Comparison of ENCODE assay signal across 13 mouse cellular contexts in the genomic region with DNA sequence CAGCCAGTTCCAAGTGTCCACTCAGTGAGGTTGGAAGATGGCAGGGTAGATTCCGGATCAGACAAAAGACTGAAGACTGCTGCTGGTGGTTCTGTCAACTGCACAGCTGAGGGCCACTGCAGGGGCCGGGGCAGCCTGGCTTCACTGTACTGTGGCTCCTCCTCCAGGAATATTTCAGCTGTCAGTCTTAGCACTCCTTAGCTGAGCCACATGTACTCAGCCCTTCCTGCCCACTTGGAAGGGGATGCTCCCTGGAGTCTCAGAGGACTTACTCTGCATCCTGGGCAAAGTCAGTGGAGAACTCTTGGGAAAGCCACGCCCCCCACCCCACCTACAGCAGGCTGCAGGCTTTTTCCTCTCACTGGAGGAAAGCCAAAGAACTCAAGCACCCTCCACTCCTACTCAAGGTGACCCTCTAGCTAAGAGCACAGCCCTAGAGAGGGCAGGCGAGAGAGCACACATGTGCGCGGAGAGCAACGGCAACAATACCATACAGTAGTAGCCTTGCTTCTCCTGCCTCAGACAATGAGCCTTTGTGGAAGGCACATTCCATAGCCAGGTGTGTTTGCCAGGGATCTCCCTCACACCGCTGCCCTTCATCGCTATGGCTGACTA. TPM values are rescaled to one million over a fixed set of nuclear protein-coding genes. Genes with fewer than 3 reads are reported as not detected.
A peak's percentile ranks its signal among the peaks of the same experiment; 100 is the strongest.
DNase-seq lines count a peak whose midpoint lies in the region; ATAC-seq and TF ChIP-seq lines count a peak whose summit lies in the region.
"Had no signal": no experiment of that assay in that cellular context is flagged by ENCODE, and none has a peak within 500 bp of the region (broad histone marks: within the 10 kb centered on the region; RNA-seq: fewer than 3 reads in every experiment).

No protein-coding gene starts in this region.

- H3K4me2 ChIP-seq in heart, embryonic 15.5 days: no peak overlapping the region
- peak overlapping the region; percentile 17 for H3K4me2 ChIP-seq in intestine, embryonic 15.5 days (replicated peaks)
- no peak overlapping the region for H3K4me2 ChIP-seq in limb, embryonic 13.5 days (replicated peaks)
- H3K4me2 ChIP-seq in stomach, postnatal 0 days (replicated peaks; ENCODE audit: low read depth): no peak overlapping the region
- H3K4me2 ChIP-seq in midbrain, embryonic 15.5 days: no peak overlapping the region
- no peak overlapping the region for H3K4me2 ChIP-seq in midbrain, embryonic 14.5 days (ENCODE audit: low read length)

- 40% methylated on average over 9 of the region's 9 CpGs for WGBS in heart, embryonic 15.5 days
- WGBS in intestine, embryonic 15.5 days: 53% methylated on average over 9 of the region's 9 CpGs
- WGBS in limb, embryonic 13.5 days: 71% methylated on average over 9 of the region's 9 CpGs
- WGBS in stomach, postnatal 0 days: 48% methylated on average over 9 of the region's 9 CpGs
- WGBS in midbrain, embryonic 15.5 days: 76% methylated on average over 9 of the region's 9 CpGs
- 84% methylated on average over 9 of the region's 9 CpGs for WGBS in midbrain, embryonic 14.5 days
- 78% methylated on average over 9 of the region's 9 CpGs for WGBS in hindbrain, embryonic 10.5 days

- DNase-seq in heart, postnatal 4 days: no peak
- peak; percentile 75 for DNase-seq in stomach, postnatal 0 days (ENCODE audit: low spot score)
- DNase-seq in midbrain, embryonic 14.5 days: no peak
- no peak for DNase-seq in hindbrain, embryonic 10.5 days (ENCODE audit: low spot score)
- DNase-seq: embryo, embryonic 11 days; thymus, postnatal 14 days had no signal

- no peak for TF ChIP-seq EP300 in stomach, postnatal 0 days (optimal IDR thresholded peaks at IDR 0.05)

- H3K27ac ChIP-seq in heart, embryonic 15.5 days: no peak overlapping the region; the same call in 1 of the 2 replicates
- peak overlapping the region; percentile 56 for H3K27ac ChIP-seq in intestine, embryonic 15.5 days
- no peak overlapping the region for H3K27ac ChIP-seq in limb, embryonic 13.5 days
- peak overlapping the region; percentile 77; the same call in 1 of the 2 replicates for H3K27ac ChIP-seq in stomach, postnatal 0 days (replicated peaks)
- no peak overlapping the region for H3K27ac ChIP-seq in midbrain, embryonic 15.5 days
- H3K27ac ChIP-seq in midbrain, embryonic 14.5 days (replicated peaks; ENCODE audit: low read depth, low read length): no peak overlapping the region
- H3K27ac ChIP-seq in hindbrain, embryonic 10.5 days: no peak overlapping the region
- H3K27ac ChIP-seq: layer of hippocampus, adult 2 months; liver, embryonic 14.5 days had no signal

- H3K4me1 ChIP-seq in heart, embryonic 15.5 days (replicated peaks): peaks cover 31% of the 10 kb centered on the region
- H3K4me1 ChIP-seq in intestine, embryonic 15.5 days (replicated peaks): peaks cover 11% of the 10 kb centered on the region
- H3K4me1 ChIP-seq in limb, embryonic 13.5 days: peaks cover 21% of the 10 kb centered on the region
- H3K4me1 ChIP-seq in stomach, postnatal 0 days (replicated peaks; ENCODE audit: control insufficient read depth, insufficient read depth): no peaks in the 10 kb centered on the region
- H3K4me1 ChIP-seq in midbrain, embryonic 15.5 days: no peaks in the 10 kb centered on the region
- H3K4me1 ChIP-seq in midbrain, embryonic 14.5 days (ENCODE audit: control insufficient read depth, insufficient read depth, low read length): no peaks in the 10 kb centered on the region
- H3K4me1 ChIP-seq in hindbrain, embryonic 10.5 days (replicated peaks): peaks cover 24% of the 10 kb centered on the region

- no peak for TF ChIP-seq CTCF in stomach, postnatal 0 days (IDR thresholded peaks at IDR 0.05; ENCODE audit: low read depth)

- H3K9ac ChIP-seq in heart, embryonic 15.5 days: no peak overlapping the region
- no peak overlapping the region for H3K9ac ChIP-seq in intestine, embryonic 15.5 days
- H3K9ac ChIP-seq in limb, embryonic 13.5 days: no peak overlapping the region
- H3K9ac ChIP-seq in stomach, postnatal 0 days (ENCODE audit: low read length): no peak overlapping the region
- no peak overlapping the region for H3K9ac ChIP-seq in midbrain, embryonic 15.5 days
- H3K9ac ChIP-seq in midbrain, embryonic 14.5 days (replicated peaks; ENCODE audit: low read length): no peak overlapping the region
- H3K9ac ChIP-seq: liver, embryonic 14.5 days had no signal

- H3K9me3 ChIP-seq in heart, embryonic 15.5 days (replicated peaks): no peaks in the 10 kb centered on the region
- H3K9me3 ChIP-seq in intestine, embryonic 15.5 days: no peaks in the 10 kb centered on the region
- H3K9me3 ChIP-seq in limb, embryonic 13.5 days: no peaks in the 10 kb centered on the region
- no peaks in the 10 kb centered on the region for H3K9me3 ChIP-seq in stomach, postnatal 0 days (ENCODE audit: control insufficient read depth, low read length)
- no peaks in the 10 kb centered on the region for H3K9me3 ChIP-seq in midbrain, embryonic 15.5 days
- no peaks in the 10 kb centered on the region for H3K9me3 ChIP-seq in midbrain, embryonic 14.5 days (ENCODE audit: control insufficient read depth, low read length)
- H3K9me3 ChIP-seq in hindbrain, embryonic 10.5 days: no peaks in the 10 kb centered on the region

- H3K4me3 ChIP-seq in heart, embryonic 15.5 days: no peak overlapping the region
- no peak overlapping the region for H3K4me3 ChIP-seq in intestine, embryonic 15.5 days (replicated peaks)
- H3K4me3 ChIP-seq in limb, embryonic 13.5 days: no peak overlapping the region
- no peak overlapping the region for H3K4me3 ChIP-seq in stomach, postnatal 0 days (ENCODE audit: low read depth, low read length)
- no peak overlapping the region for H3K4me3 ChIP-seq in midbrain, embryonic 15.5 days
- H3K4me3 ChIP-seq in midbrain, embryonic 14.5 days (replicated peaks; ENCODE audit: low read depth, low read length): no peak overlapping the region
- no peak overlapping the region for H3K4me3 ChIP-seq in hindbrain, embryonic 10.5 days
- H3K4me3 ChIP-seq: layer of hippocampus, adult 2 months; myocyte had no signal

- H3K36me3 ChIP-seq in heart, embryonic 15.5 days: no peaks in the 10 kb centered on the region
- H3K36me3 ChIP-seq in intestine, embryonic 15.5 days: no peaks in the 10 kb centered on the region
- no peaks in the 10 kb centered on the region for H3K36me3 ChIP-seq in limb, embryonic 13.5 days
- H3K36me3 ChIP-seq in stomach, postnatal 0 days (ENCODE audit: control insufficient read depth, insufficient read depth, low read length): no peaks in the 10 kb centered on the region
- no peaks in the 10 kb centered on the region for H3K36me3 ChIP-seq in midbrain, embryonic 15.5 days (replicated peaks)
- no peaks in the 10 kb centered on the region for H3K36me3 ChIP-seq in midbrain, embryonic 14.5 days (ENCODE audit: control insufficient read depth, insufficient read depth, low read length)
- H3K36me3 ChIP-seq in hindbrain, embryonic 10.5 days: no peaks in the 10 kb centered on the region

- peak; percentile 61 for ATAC-seq in heart, embryonic 15.5 days (replicated peaks; ENCODE audit: insufficient number of reproducible peaks, insufficient read depth, low FRiP score, low read depth)
- ATAC-seq in intestine, embryonic 15.5 days: peak; percentile 83
- peak; percentile 59; the same call in 1 of the 2 replicates for ATAC-seq in limb, embryonic 13.5 days (ENCODE audit: low FRiP score, low read depth)
- ATAC-seq in stomach, postnatal 0 days (ENCODE audit: low FRiP score, low TSS enrichment): peak; percentile 91
- no peak for ATAC-seq in midbrain, embryonic 15.5 days (replicated peaks)
- no peak for ATAC-seq in midbrain, embryonic 14.5 days (ENCODE audit: low FRiP score, low TSS enrichment)

- H3K27me3 ChIP-seq in heart, embryonic 15.5 days: peaks cover 96% of the 10 kb centered on the region
- H3K27me3 ChIP-seq in intestine, embryonic 15.5 days (replicated peaks): no peaks in the 10 kb centered on the region
- 0 out of 2 replicates have a peak, but pooled peaks cover 1% of the 10 kb centered on the region for H3K27me3 ChIP-seq in limb, embryonic 13.5 days
- no peaks in the 10 kb centered on the region for H3K27me3 ChIP-seq in stomach, postnatal 0 days (ENCODE audit: control insufficient read depth, insufficient read depth, low read length)
- no peaks in the 10 kb centered on the region for H3K27me3 ChIP-seq in midbrain, embryonic 15.5 days (replicated peaks)
- H3K27me3 ChIP-seq in midbrain, embryonic 14.5 days (ENCODE audit: control insufficient read depth, insufficient read depth, low read length): no peaks in the 10 kb centered on the region
- no peaks in the 10 kb centered on the region for H3K27me3 ChIP-seq in hindbrain, embryonic 10.5 days (ENCODE audit: insufficient read depth, poor library complexity, severe bottlenecking)

RNA-seq across cellular contexts. Expression of gene Isca2, which starts 32.3 kb away (rescaled TPM):
- 135 and 138 TPM in 2 replicates for polyA plus RNA-seq in heart, embryonic 15.5 days (2015; fragmentation: Nextera tagmentation; extraction: Ambion mirVana)
- 10 to 100 TPM; 72.9 to 75.3 TPM for total RNA-seq in heart, postnatal 4 days (2021)
- polyA plus RNA-seq in intestine, embryonic 15.5 days (2015; fragmentation: Nextera tagmentation; extraction: Ambion mirVana): 124 and 134 TPM in 2 replicates
- 152 and 153 TPM in 2 replicates for polyA plus RNA-seq in limb, embryonic 13.5 days (2015; fragmentation: Nextera tagmentation; extraction: Ambion mirVana)
- polyA plus RNA-seq in stomach, postnatal 0 days (2015; fragmentation: Nextera tagmentation; extraction: Ambion mirVana): 73.0 and 75.2 TPM in 2 replicates
- 134 and 139 TPM in 2 replicates for polyA plus RNA-seq in midbrain, embryonic 15.5 days (2015; fragmentation: Nextera tagmentation; extraction: Ambion mirVana)
- 133 and 146 TPM in 2 replicates for polyA plus RNA-seq in midbrain, embryonic 14.5 days (2014; fragmentation: Nextera tagmentation; extraction: Ambion mirVana)
- 160 and 181 TPM in 2 replicates for polyA plus RNA-seq in hindbrain, embryonic 10.5 days (2016; fragmentation: Nextera tagmentation; extraction: Ambion mirVana)

RNA-seq across cellular contexts. Expression of gene Npc2, which starts 32.4 kb away (rescaled TPM):
- polyA plus RNA-seq in heart, embryonic 15.5 days (2015; fragmentation: Nextera tagmentation; extraction: Ambion mirVana): 49.8 and 60.4 TPM in 2 replicates
- 10 to 100 TPM; 42.6 to 45.3 TPM for total RNA-seq in heart, postnatal 4 days (2021)
- 76.7 and 77.9 TPM in 2 replicates for polyA plus RNA-seq in intestine, embryonic 15.5 days (2015; fragmentation: Nextera tagmentation; extraction: Ambion mirVana)
- 78.9 and 79.4 TPM in 2 replicates for polyA plus RNA-seq in limb, embryonic 13.5 days (2015; fragmentation: Nextera tagmentation; extraction: Ambion mirVana)
- 49.0 and 49.4 TPM in 2 replicates for polyA plus RNA-seq in stomach, postnatal 0 days (2015; fragmentation: Nextera tagmentation; extraction: Ambion mirVana)
- polyA plus RNA-seq in midbrain, embryonic 15.5 days (2015; fragmentation: Nextera tagmentation; extraction: Ambion mirVana): 58.3 and 59.9 TPM in 2 replicates
- 56.2 and 61.0 TPM in 2 replicates for polyA plus RNA-seq in midbrain, embryonic 14.5 days (2014; fragmentation: Nextera tagmentation; extraction: Ambion mirVana)
- polyA plus RNA-seq in hindbrain, embryonic 10.5 days (2016; fragmentation: Nextera tagmentation; extraction: Ambion mirVana): 77.2 and 89.0 TPM in 2 replicates

Comparison
In these comparisons a context has a peak if more than half of its experiments do, and no peak if none do; other contexts are left out.
1. ATAC-seq: peak in heart, embryonic 15.5 days (single experiment), intestine, embryonic 15.5 days (single experiment), limb, embryonic 13.5 days (single experiment) and stomach, postnatal 0 days (single experiment); none in midbrain, embryonic 15.5 days (single experiment) and midbrain, embryonic 14.5 days (single experiment).
2. H3K27ac ChIP-seq: peak in intestine, embryonic 15.5 days (single experiment) and stomach, postnatal 0 days (single experiment); none in heart, embryonic 15.5 days (single experiment), limb, embryonic 13.5 days (single experiment), midbrain, embryonic 15.5 days (single experiment), midbrain, embryonic 14.5 days (single experiment) and hindbrain, embryonic 10.5 days (single experiment).